Mouse (Mus musculus) small intestine, adult 2 months (tissue): Measurements from ENCODE around the gene Smg9. TPM values are rescaled to one million over a fixed set of nuclear protein-coding genes. Genes with fewer than 3 reads are reported as not detected.
A peak's percentile ranks its signal among the peaks of the same experiment; 100 is the strongest.

ENCODE experiments used
- H3K27ac ChIP-seq: fragments of 200-500 bp; 2 replicates; pipeline ENCODE4 v1.5.1; 2012; ENCODE audit warnings: low read depth, low read length, control low read depth, inconsistent platforms; ENCODE audit not compliant: insufficient read depth
- H3K27me3 ChIP-seq: fragments of 200-500 bp; 2 replicates; pipeline ENCODE4 v1.6.1; 2012; ENCODE audit warnings: mild to moderate bottlenecking, moderate library complexity, low read length, inconsistent platforms; ENCODE audit not compliant: control insufficient read depth, insufficient read depth
- H3K36me3 ChIP-seq: fragments of 200-500 bp; 2 replicates; pipeline ENCODE4 v1.6.1; 2012; ENCODE audit warnings: mild to moderate bottlenecking, low read length, control low read depth, inconsistent platforms; ENCODE audit not compliant: control insufficient read depth, insufficient read depth
- H3K4me1 ChIP-seq: fragments of 200-500 bp; 2 replicates; pipeline ENCODE4 v1.6.1; 2012; ENCODE audit warnings: low read length, inconsistent platforms, mixed read lengths; ENCODE audit not compliant: control insufficient read depth, insufficient read depth, insufficient read length
- H3K4me3 ChIP-seq: fragments of 200-500 bp; 2 replicates; pipeline ENCODE4 v1.5.1; 2012; ENCODE audit warnings: low read depth, mild to moderate bottlenecking, control low read depth, inconsistent platforms, low read length, moderate library complexity
- CTCF ChIP-seq: fragments of 200-500 bp; IDR thresholded peaks from 2 replicates; pipeline ENCODE4 v1.5.1; 2012; ENCODE audit warnings: low read depth, mild to moderate bottlenecking, control low read depth, inconsistent platforms, low read length, moderate library complexity, mixed read lengths; ENCODE audit not compliant: insufficient replicate concordance, insufficient read length; ENCODE audit errors: extremely low read depth
- POLR2A ChIP-seq: fragments of 200-500 bp; IDR thresholded peaks from 2 replicates; pipeline ENCODE4 v1.6.1; 2012; ENCODE audit warnings: low read depth, mild to moderate bottlenecking, control low read depth, inconsistent platforms, low read length, moderate library complexity
- WGBS: fragments of 180-500 bp; shearing (Covaris S2); methylation state at CpG from one replicate; pipeline ENCODE4 v1.1.7; 2018; 5-methylcytosine and 5-hydroxymethylcytosine counted together
- polyA plus RNA-seq: library from polyadenylated mRNA; depleted of rRNA; stranded (reverse); fragments of >200 nt; gene quantifications from 2 replicates; pipeline ENCODE4 v1.2.3, GENCODE M21; 2012; rRNA removed

Gene Smg9
- 29.9 and 54.2 TPM in 2 replicates for polyA plus RNA-seq

- H3K4me1 ChIP-seq = peaks cover 8% of the 10 kb centered on the region
- H3K4me3 ChIP-seq = peak within 1 kb of the TSS; percentile 70
- peaks cover 2% of the 10 kb centered on the region; the same call in 1 of the 2 replicates for H3K36me3 ChIP-seq
- WGBS = 1% methylated on average over 66 of the region's 66 CpGs
- peak within 1 kb of the TSS; percentile 97 for H3K27ac ChIP-seq
- no peaks in the 10 kb centered on the region for H3K27me3 ChIP-seq
- TF ChIP-seq CTCF (no peak), POLR2A (peak; percentile 48; the same call in 1 of the 2 replicates)
Measured at GRCm38 (mm10) chr7:24399256-24400081, at the start of gene Smg9. Smg9 (plus strand) TSS chr7:24399619.

GRCm38 (mm10) chr7:24355646-24356045 lies 43.8 kb upstream of the Smg9 start:
- Histone ChIP-seq H3K27me3 (no peaks in the 10 kb centered on the region), H3K27ac (no peak overlapping the region), H3K36me3 (no peaks in the 10 kb centered on the region), H3K4me3 (no peak overlapping the region), H3K4me1 (no peaks in the 10 kb centered on the region)
- no peak for TF ChIP-seq CTCF
- no peak for TF ChIP-seq POLR2A
- 74% methylated on average over 6 of the region's 6 CpGs for WGBS

- H3K27ac ChIP-seq = no peak overlapping the region
- H3K4me1 ChIP-seq = no peaks in the 10 kb centered on the region
- TF ChIP-seq CTCF = no peak
- TF ChIP-seq POLR2A = no peak
- WGBS = 57% methylated on average over 10 of the region's 10 CpGs
- H3K4me3 ChIP-seq = no peak overlapping the region
- H3K36me3 ChIP-seq = no peaks in the 10 kb centered on the region
- no peaks in the 10 kb centered on the region for H3K27me3 ChIP-seq
Measured at GRCm38 (mm10) chr7:24356081-24356480, 43.3 kb upstream of the Smg9 start.

GRCm38 (mm10) chr7:24357899-24358298 lies 41.5 kb upstream of the Smg9 start:
- Histone ChIP-seq H3K4me1 (no peaks in the 10 kb centered on the region), H3K36me3 (no peaks in the 10 kb centered on the region), H3K27me3 (no peaks in the 10 kb centered on the region), H3K4me3 (no peak overlapping the region), H3K27ac (no peak overlapping the region)
- 43% methylated on average over 4 of the region's 4 CpGs for WGBS
- TF ChIP-seq POLR2A = no peak
- peak; percentile 59; the same call in 1 of the 2 replicates for TF ChIP-seq CTCF

GRCm38 (mm10) chr7:24359269-24359668 lies 40.1 kb upstream of the Smg9 start:
- Histone ChIP-seq H3K27me3 (no peaks in the 10 kb centered on the region), H3K4me1 (peaks cover 5% of the 10 kb centered on the region; the same call in 1 of the 2 replicates), H3K27ac (no peak overlapping the region), H3K36me3 (no peaks in the 10 kb centered on the region), H3K4me3 (no peak overlapping the region)
- 27% methylated on average over 9 of the region's 9 CpGs for WGBS
- TF ChIP-seq CTCF = no peak
- no peak for TF ChIP-seq POLR2A

- peaks cover 14% of the 10 kb centered on the region for H3K4me1 ChIP-seq
- H3K36me3 ChIP-seq = no peaks in the 10 kb centered on the region
- WGBS = 63% methylated on average over 4 of the region's 4 CpGs
- no peak overlapping the region for H3K27ac ChIP-seq
- no peaks in the 10 kb centered on the region for H3K27me3 ChIP-seq
- TF ChIP-seq POLR2A (no peak), CTCF (peak; percentile 17; the same call in 1 of the 2 replicates)
- H3K4me3 ChIP-seq = no peak overlapping the region
Measured at GRCm38 (mm10) chr7:24361001-24361400, 38.4 kb upstream of the Smg9 start.

- no peak overlapping the region for H3K27ac ChIP-seq
- TF ChIP-seq POLR2A (no peak), CTCF (peak; percentile 48; the same call in 1 of the 2 replicates)
- peak overlapping the region; percentile 24; the same call in 1 of the 2 replicates for H3K4me3 ChIP-seq
- H3K36me3 ChIP-seq = no peaks in the 10 kb centered on the region
- H3K27me3 ChIP-seq = no peaks in the 10 kb centered on the region
- WGBS = 9% methylated on average over 7 of the region's 7 CpGs
- peaks cover 18% of the 10 kb centered on the region for H3K4me1 ChIP-seq
Measured at GRCm38 (mm10) chr7:24363228-24363627, 36.2 kb upstream of the Smg9 start.
